Mouse (Mus musculus) spleen, adult 2 months (tissue): ENCODE data around the gene Kdm3a. TPM values are rescaled to one million over a fixed set of nuclear protein-coding genes. Genes with fewer than 3 reads are reported as not detected.

ENCODE experiments used
- DNase-seq, 2 experiments: peaks; one replicate each; pipeline versions ENCODE4 v3.0.0 to v3.0.0-alpha.2; 2012 to 2021; ENCODE audit warnings: low spot score in 2 of 2, low read depth in 1 of 2
- H3K27ac ChIP-seq: fragments of 200-500 bp; 2 replicates; pipeline ENCODE4 v1.5.1; 2012; ENCODE audit warnings: low read length, inconsistent platforms; ENCODE audit not compliant: insufficient read depth
- H3K27me3 ChIP-seq: fragments of 200-500 bp; 2 replicates; pipeline ENCODE4 v1.6.1; 2012; ENCODE audit warnings: mild to moderate bottlenecking, moderate library complexity, low read length, inconsistent platforms; ENCODE audit not compliant: control insufficient read depth, insufficient read depth
- H3K36me3 ChIP-seq: fragments of 200-500 bp; 2 replicates; pipeline ENCODE4 v1.6.1; 2012; ENCODE audit warnings: mild to moderate bottlenecking, low read length, inconsistent platforms; ENCODE audit not compliant: control insufficient read depth, insufficient read depth
- H3K4me1 ChIP-seq: fragments of 200-500 bp; 2 replicates; pipeline ENCODE4 v1.6.1; 2011; ENCODE audit warnings: inconsistent platforms; ENCODE audit not compliant: control insufficient read depth, insufficient read depth, insufficient read length
- H3K4me3 ChIP-seq: fragments of 200-500 bp; 2 replicates; pipeline ENCODE4 v1.5.1; 2011; ENCODE audit warnings: mild to moderate bottlenecking, inconsistent platforms; ENCODE audit not compliant: insufficient read depth, insufficient read length; ENCODE audit errors: extremely low read depth
- CTCF ChIP-seq: fragments of 200-500 bp; IDR thresholded peaks from 2 replicates; pipeline ENCODE4 v1.5.1; 2011; ENCODE audit warnings: mild to moderate bottlenecking, inconsistent platforms; ENCODE audit not compliant: insufficient read depth, insufficient read length, insufficient replicate concordance; ENCODE audit errors: extremely low read depth
- POLR2A ChIP-seq: fragments of 200-500 bp; IDR thresholded peaks from 2 replicates; pipeline ENCODE4 v1.6.1; 2011; ENCODE audit warnings: low read depth, low read length, inconsistent platforms
- WGBS: fragments of 180-500 bp; shearing (Covaris S2); methylation state at CpG from one replicate; pipeline ENCODE4 v1.1.7; 2018; 5-methylcytosine and 5-hydroxymethylcytosine counted together
- polyA plus RNA-seq: library from polyadenylated mRNA; depleted of rRNA; stranded (reverse); fragments of >200 nt; gene quantifications from 2 replicates; pipeline ENCODE4 v1.2.3, GENCODE M21; 2012

The Kdm3a gene
- polyA plus RNA-seq, 1 experiment = 9.9 TPM

DNA sequence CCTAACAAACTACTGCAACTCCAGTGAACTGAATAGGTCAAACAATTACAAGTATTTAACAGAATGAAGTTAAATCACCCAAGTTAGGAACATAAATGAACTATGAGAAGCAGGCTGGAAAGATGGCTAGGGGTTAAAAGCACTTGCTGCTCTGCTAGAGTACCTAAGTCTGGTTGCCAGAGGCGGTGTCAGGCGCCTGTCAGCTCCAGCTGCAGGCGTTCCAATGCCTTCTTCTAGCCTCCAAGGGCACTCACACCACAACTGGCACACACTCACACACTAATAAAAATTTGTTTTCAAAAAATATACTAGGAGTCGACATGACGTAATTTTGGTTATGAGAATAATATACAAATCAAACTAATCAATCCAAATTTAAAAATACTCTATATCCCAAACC is 11.2 kb downstream of the Kdm3a start:
- TF ChIP-seq POLR2A (no peak), CTCF (no peak)
- H3K4me1 ChIP-seq = no peaks in the 10 kb centered on the region
- H3K36me3 ChIP-seq = peaks cover 37% of the 10 kb centered on the region
- no peaks in the 10 kb centered on the region for H3K27me3 ChIP-seq
- H3K4me3 ChIP-seq = no peak overlapping the region
- WGBS = 94% methylated on average over 5 of the region's 5 CpGs
- no peak for DNase-seq
- H3K27ac ChIP-seq = no peak overlapping the region

DNA sequence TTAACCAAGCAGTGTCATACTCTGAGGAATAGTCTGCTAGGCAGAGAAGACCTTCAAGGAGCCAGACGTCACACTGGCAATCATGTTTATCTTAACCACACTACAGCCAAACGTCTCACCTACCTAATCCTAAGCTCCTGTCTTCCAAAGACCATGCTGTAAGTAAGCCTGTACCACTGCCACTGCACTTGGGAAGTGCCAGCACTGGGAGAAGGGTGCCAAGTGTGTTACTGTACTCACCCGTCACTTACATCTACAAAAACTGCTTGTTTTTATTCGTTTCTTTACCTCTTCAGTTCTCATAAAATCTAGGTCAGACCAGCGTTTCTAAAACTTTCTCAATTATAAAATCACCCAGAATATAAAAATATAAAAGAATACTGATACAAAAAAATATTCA is 15.8 kb downstream of the Kdm3a start:
- Histone ChIP-seq H3K27me3 (no peaks in the 10 kb centered on the region), H3K36me3 (peaks cover 46% of the 10 kb centered on the region), H3K4me1 (no peaks in the 10 kb centered on the region), H3K4me3 (no peak overlapping the region), H3K27ac (no peak overlapping the region)
- no peak for TF ChIP-seq POLR2A
- TF ChIP-seq CTCF = no peak
- DNase-seq = no peak
- WGBS = 85% methylated on average over 5 of the region's 5 CpGs

DNA sequence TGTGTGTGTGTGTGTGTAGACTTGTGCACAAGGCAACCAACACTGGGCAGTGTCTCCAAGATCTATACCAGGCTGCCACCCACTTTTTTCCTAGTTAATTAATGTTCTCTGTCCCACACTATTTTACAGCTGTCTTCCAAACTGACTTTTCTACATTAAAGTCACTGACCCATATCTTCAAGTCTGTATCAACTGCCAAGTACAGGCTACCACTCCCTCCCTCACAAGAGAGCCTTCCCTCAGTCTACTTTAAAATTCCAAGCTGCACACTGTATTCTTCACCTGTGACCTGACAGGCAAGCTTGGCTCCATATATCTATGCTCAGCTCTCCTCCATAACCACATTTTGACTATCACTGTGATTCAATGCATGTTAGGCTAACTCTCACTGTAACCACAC is 19.6 kb downstream of the Kdm3a start:
- TF ChIP-seq CTCF (no peak), POLR2A (no peak)
- peaks cover 47% of the 10 kb centered on the region for H3K36me3 ChIP-seq
- DNase-seq = no peak

GRCm38 (mm10) chr6:71609968-71610367 is 22.8 kb downstream of the Kdm3a start:
- WGBS = 82% methylated on average over 7 of the region's 7 CpGs
- DNase-seq = no peak
- Histone ChIP-seq H3K4me1 (no peaks in the 10 kb centered on the region), H3K36me3 (peaks cover 38% of the 10 kb centered on the region), H3K27ac (no peak overlapping the region), H3K27me3 (no peaks in the 10 kb centered on the region), H3K4me3 (no peak overlapping the region)
- TF ChIP-seq POLR2A = no peak
- TF ChIP-seq CTCF = no peak

More for the DNA sequence above, 19.6 kb downstream of the Kdm3a start:
- no peaks in the 10 kb centered on the region for H3K27me3 ChIP-seq
- H3K4me3 ChIP-seq = no peak overlapping the region
- H3K4me1 ChIP-seq = no peaks in the 10 kb centered on the region
- no peak overlapping the region for H3K27ac ChIP-seq

- Histone ChIP-seq H3K27me3 (no peaks in the 10 kb centered on the region), H3K27ac (no peak overlapping the region), H3K4me1 (no peaks in the 10 kb centered on the region), H3K36me3 (peaks cover 38% of the 10 kb centered on the region), H3K4me3 (no peak overlapping the region)
- no peak for TF ChIP-seq POLR2A
- TF ChIP-seq CTCF = no peak
- no peak for DNase-seq
Measured at GRCm38 (mm10) chr6:71608994-71609393, 23.8 kb downstream of the Kdm3a start.

DNA sequence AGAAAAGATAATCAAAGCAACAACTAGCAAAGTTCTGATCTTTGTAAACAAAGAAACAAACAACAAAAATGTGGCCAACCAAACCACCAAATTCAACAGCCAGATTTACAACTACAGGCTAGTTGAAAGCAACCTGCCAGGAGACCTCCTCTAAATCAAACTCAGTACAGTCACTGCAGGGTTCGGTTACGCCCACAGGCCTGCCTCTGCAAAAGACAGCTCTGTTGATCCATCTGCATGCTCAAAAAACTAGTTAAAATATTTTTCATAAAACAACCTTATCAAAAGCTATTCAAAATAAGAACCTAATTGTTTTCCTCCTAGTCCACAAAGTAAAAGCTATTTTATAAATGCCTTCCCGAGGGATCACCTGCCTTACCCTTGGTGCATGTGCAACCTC is 25.0 kb downstream of the Kdm3a start:
- H3K36me3 ChIP-seq = peaks cover 39% of the 10 kb centered on the region
- no peaks in the 10 kb centered on the region for H3K27me3 ChIP-seq
- TF ChIP-seq POLR2A (no peak), CTCF (no peak)
- H3K4me1 ChIP-seq = no peaks in the 10 kb centered on the region
- no peak overlapping the region for H3K27ac ChIP-seq
- no peak for DNase-seq
- no peak overlapping the region for H3K4me3 ChIP-seq
- 97% methylated on average over 3 of the region's 3 CpGs for WGBS

DNA sequence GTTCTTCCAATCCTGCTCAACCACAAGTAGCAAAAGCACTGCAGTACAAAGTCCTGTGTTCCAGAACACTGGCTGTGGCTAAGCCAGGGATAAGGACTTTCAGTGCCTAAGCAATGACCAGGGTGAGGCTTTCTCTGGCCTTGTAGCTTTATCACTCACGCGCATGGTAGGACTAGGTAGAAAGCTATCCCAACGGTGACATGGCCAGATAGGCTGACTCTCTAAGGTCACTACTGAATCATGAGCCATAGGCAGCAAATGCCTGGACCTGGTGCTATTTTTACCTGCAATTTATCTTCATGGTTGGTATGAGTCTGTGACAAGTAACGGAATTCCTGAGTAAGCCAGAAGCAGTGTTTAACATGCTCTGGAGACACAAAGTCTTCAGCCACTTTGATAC is 42.6 kb downstream of the Kdm3a start:
- no peak for DNase-seq
- Histone ChIP-seq H3K4me3 (no peak overlapping the region), H3K36me3 (peaks cover 48% of the 10 kb centered on the region), H3K4me1 (no peaks in the 10 kb centered on the region), H3K27me3 (no peaks in the 10 kb centered on the region), H3K27ac (no peak overlapping the region)
- TF ChIP-seq CTCF = no peak
- TF ChIP-seq POLR2A = no peak
- 94% methylated on average over 4 of the region's 4 CpGs for WGBS
